Mouse (Mus musculus) forebrain, embryonic 11.5 days (tissue): ENCODE measurements at regions not wholly inside any gene's neighbourhood (a gene's known extent, or its start where the extent isn't known, plus 50 kb on each side); places are given as distances from the start of the nearest gene placed in this dataset.

Experiments used
- ATAC-seq: fragments of 200-750 bp; cut with Nextera tagmentation; replicated peaks from 2 replicates; pipeline ENCODE4 v1.8.0; 2017; ENCODE audit warnings: moderate TSS enrichment; ENCODE audit not compliant: low FRiP score
- DNase-seq: peaks from one replicate; pipeline ENCODE4 v3.0.0-alpha.2; 2017; ENCODE audit warnings: low spot score
- H3K27ac ChIP-seq: fragments of 300-500 bp; sonication (generic); 2 replicates; pipeline ENCODE4 v1.5.1; 2014; ENCODE audit warnings: low read depth, low read length
- H3K27me3 ChIP-seq: fragments of 300-500 bp; sonication (generic); 2 replicates; pipeline ENCODE4 v1.6.1; 2014; ENCODE audit warnings: mild to moderate bottlenecking, low read length, mixed read lengths; ENCODE audit not compliant: control insufficient read depth, insufficient read depth
- H3K36me3 ChIP-seq: fragments of 300-500 bp; sonication (generic); 2 replicates; pipeline ENCODE4 v1.6.1; 2014; ENCODE audit warnings: mild to moderate bottlenecking, low read length, moderate library complexity, mixed read lengths; ENCODE audit not compliant: control insufficient read depth, insufficient read depth
- H3K4me1 ChIP-seq: fragments of 300-500 bp; sonication (generic); replicated peaks from 2 replicates; pipeline ENCODE4 v1.6.1; 2014; ENCODE audit warnings: low read length, mixed read lengths; ENCODE audit not compliant: control insufficient read depth, insufficient read depth
- H3K4me2 ChIP-seq: fragments of 300-500 bp; sonication (generic); 2 replicates; pipeline ENCODE4 v1.6.1; 2014; ENCODE audit warnings: low read depth, mild to moderate bottlenecking, low read length, moderate library complexity, mixed read lengths; ENCODE audit not compliant: severe bottlenecking
- H3K4me3 ChIP-seq: fragments of 300-500 bp; sonication (generic); 2 replicates; pipeline ENCODE4 v1.5.1; 2014; ENCODE audit warnings: low read depth, low read length
- H3K9ac ChIP-seq: fragments of 300-500 bp; sonication (generic); 2 replicates; pipeline ENCODE4 v1.6.1; 2014; ENCODE audit warnings: low read length
- H3K9me3 ChIP-seq: fragments of 300-500 bp; sonication (generic); 2 replicates; pipeline ENCODE4 v1.6.1; 2016; ENCODE audit warnings: low read length, mixed read lengths; ENCODE audit not compliant: control insufficient read depth
- WGBS: fragments of 180-500 bp; shearing (Covaris S2); extraction: QIAGEN DNeasy Blood & Tissue Kit; methylation state at CpG from one replicate; pipeline ENCODE4 v1.1.7; 2014; 5-methylcytosine and 5-hydroxymethylcytosine counted together

GRCm38 (mm10) chr9:25655767-25656513 is 174.6 kb downstream of the Eepd1 start:
- H3K9me3 ChIP-seq: no peaks in the 10 kb centered on the region
- H3K4me3 ChIP-seq: no peak overlapping the region
- H3K9ac ChIP-seq: no peak overlapping the region
- no peaks in the 10 kb centered on the region for H3K4me1 ChIP-seq
- no peak overlapping the region for H3K4me2 ChIP-seq
- peak; percentile 53 for DNase-seq
- WGBS: 8% methylated on average over 3 of the region's 3 CpGs
- no peaks in the 10 kb centered on the region for H3K36me3 ChIP-seq
- H3K27ac ChIP-seq: no peak overlapping the region
- peak; percentile 76 for ATAC-seq
- H3K27me3 ChIP-seq: no peaks in the 10 kb centered on the region

DNA sequence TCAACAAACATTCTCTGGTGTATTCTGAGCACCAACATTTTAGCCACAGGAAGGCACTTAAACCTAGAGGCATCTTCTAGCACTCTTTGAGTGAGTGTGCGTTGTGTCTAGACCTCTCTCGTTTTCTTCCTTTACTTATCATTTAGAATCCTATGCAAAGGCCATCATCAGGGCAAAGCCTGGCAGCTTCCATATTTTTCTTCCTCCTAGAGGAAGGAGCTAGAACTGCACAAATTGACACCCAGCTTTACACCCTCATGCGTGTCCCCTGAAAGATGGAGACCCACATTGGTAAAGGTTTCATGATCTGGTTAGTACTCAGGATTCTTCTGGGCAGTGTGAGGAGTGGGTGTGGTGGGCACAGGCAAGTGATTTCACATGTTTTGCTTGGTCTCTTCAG is 175.2 kb downstream of the Eepd1 start:
- Histone ChIP-seq H3K27me3 (no peaks in the 10 kb centered on the region), H3K27ac (no peak overlapping the region), H3K9me3 (no peaks in the 10 kb centered on the region), H3K4me1 (no peaks in the 10 kb centered on the region), H3K4me3 (no peak overlapping the region), H3K4me2 (no peak overlapping the region), H3K9ac (no peak overlapping the region), H3K36me3 (no peaks in the 10 kb centered on the region)
- DNase-seq (no peak), ATAC-seq (peak; percentile 10; the same call in 1 of the 2 replicates)
- WGBS: 91% methylated on average over 3 of the region's 3 CpGs

DNA sequence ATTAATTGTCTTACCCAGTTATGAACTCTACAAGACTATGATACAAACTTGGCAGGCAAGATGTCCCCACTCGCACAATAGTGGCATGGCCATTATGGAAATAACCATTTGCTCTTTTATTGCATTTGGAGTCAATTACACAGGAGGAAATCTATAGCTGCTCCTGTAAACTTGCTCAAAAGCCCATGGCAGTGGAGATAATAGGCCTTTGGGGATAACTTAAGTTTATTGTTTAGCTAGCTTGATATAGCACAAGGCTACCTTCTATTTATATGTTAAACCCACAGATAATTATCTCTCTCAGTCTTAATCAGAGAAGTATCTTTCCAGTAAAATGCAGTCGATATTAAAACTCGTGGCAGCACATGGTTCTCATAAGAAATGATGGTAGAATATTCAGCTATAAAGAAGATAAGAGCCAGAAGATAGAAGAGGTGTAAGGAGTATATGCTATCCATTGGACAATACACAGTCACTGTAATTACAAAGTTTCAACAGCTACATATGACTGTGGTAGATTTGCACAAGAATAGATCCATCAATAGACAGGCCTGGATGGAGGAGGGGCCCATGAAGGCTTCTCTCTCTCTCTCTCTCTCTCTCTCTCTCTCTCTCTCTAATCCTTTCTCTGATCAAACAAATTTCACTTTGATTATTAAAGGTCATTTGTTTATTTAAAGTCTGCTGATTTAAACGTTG is 202.4 kb downstream of the Eepd1 start:
- H3K9ac ChIP-seq: no peak overlapping the region
- no peak overlapping the region for H3K27ac ChIP-seq
- H3K27me3 ChIP-seq: no peaks in the 10 kb centered on the region
- H3K36me3 ChIP-seq: no peaks in the 10 kb centered on the region
- no peaks in the 10 kb centered on the region for H3K4me1 ChIP-seq
- ATAC-seq: no peak
- DNase-seq: no peak
- no peak overlapping the region for H3K4me2 ChIP-seq
- no peak overlapping the region for H3K4me3 ChIP-seq
- no peaks in the 10 kb centered on the region for H3K9me3 ChIP-seq
- 80% methylated on average over 4 of the region's 4 CpGs for WGBS

GRCm38 (mm10) chr9:25693632-25694031 is 212.3 kb downstream of the Eepd1 start:
- ATAC-seq (peak; percentile 76), DNase-seq (peak; percentile 70)
- H3K4me2 ChIP-seq: no peak overlapping the region
- no peaks in the 10 kb centered on the region for H3K27me3 ChIP-seq
- 31% methylated on average over 5 of the region's 5 CpGs for WGBS
- no peak overlapping the region for H3K4me3 ChIP-seq
- H3K9ac ChIP-seq: no peak overlapping the region
- no peak overlapping the region for H3K27ac ChIP-seq
- no peaks in the 10 kb centered on the region for H3K4me1 ChIP-seq
- no peaks in the 10 kb centered on the region for H3K9me3 ChIP-seq
- H3K36me3 ChIP-seq: no peaks in the 10 kb centered on the region

GRCm38 (mm10) chr9:25695018-25695417 is 213.7 kb downstream of the Eepd1 start:
- H3K4me2 ChIP-seq: no peak overlapping the region
- H3K9me3 ChIP-seq: no peaks in the 10 kb centered on the region
- ATAC-seq (peak; percentile 85), DNase-seq (no peak)
- H3K4me1 ChIP-seq: no peaks in the 10 kb centered on the region
- no peak overlapping the region for H3K27ac ChIP-seq
- 9% methylated on average over 3 of the region's 3 CpGs for WGBS
- H3K36me3 ChIP-seq: no peaks in the 10 kb centered on the region
- no peaks in the 10 kb centered on the region for H3K27me3 ChIP-seq
- no peak overlapping the region for H3K9ac ChIP-seq
- no peak overlapping the region for H3K4me3 ChIP-seq

- no peaks in the 10 kb centered on the region for H3K4me1 ChIP-seq
- H3K36me3 ChIP-seq: no peaks in the 10 kb centered on the region
- no peak overlapping the region for H3K9ac ChIP-seq
- no peak for ATAC-seq
- no peak overlapping the region for H3K4me3 ChIP-seq
- no peak overlapping the region for H3K4me2 ChIP-seq
- no peak overlapping the region for H3K27ac ChIP-seq
- H3K27me3 ChIP-seq: no peaks in the 10 kb centered on the region
- no peaks in the 10 kb centered on the region for H3K9me3 ChIP-seq
- DNase-seq: no peak
Measured at GRCm38 (mm10) chr9:25713636-25714035, 232.3 kb downstream of the Eepd1 start.

DNA sequence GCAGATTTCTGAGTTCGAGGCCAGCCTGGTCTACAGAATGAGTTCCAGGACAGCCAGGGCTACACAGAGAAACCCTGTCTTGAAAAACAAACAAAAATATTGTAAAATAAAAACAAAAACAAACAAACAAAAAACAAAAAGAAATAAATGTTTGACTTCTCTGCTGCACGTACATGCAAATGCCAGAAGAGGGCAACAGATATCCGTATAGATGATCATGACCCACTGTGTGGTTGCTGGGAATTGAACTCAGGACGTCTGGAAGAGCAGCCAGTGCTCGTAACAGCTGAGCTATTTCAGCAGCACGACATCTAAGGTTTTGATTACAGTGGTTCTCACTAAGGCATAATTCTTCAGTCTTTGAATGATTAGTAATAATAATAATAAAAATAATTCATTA is 262.8 kb downstream of the Eepd1 start:
- DNase-seq (no peak), ATAC-seq (no peak)
- no peaks in the 10 kb centered on the region for H3K4me1 ChIP-seq
- no peak overlapping the region for H3K27ac ChIP-seq
- H3K4me3 ChIP-seq: no peak overlapping the region
- no peaks in the 10 kb centered on the region for H3K9me3 ChIP-seq
- H3K9ac ChIP-seq: no peak overlapping the region
- H3K27me3 ChIP-seq: no peaks in the 10 kb centered on the region
- no peak overlapping the region for H3K4me2 ChIP-seq
- H3K36me3 ChIP-seq: no peaks in the 10 kb centered on the region
- 72% methylated on average over 6 of the region's 6 CpGs for WGBS

- no peak overlapping the region for H3K4me3 ChIP-seq
- H3K36me3 ChIP-seq: no peaks in the 10 kb centered on the region
- no peaks in the 10 kb centered on the region for H3K4me1 ChIP-seq
- no peaks in the 10 kb centered on the region for H3K9me3 ChIP-seq
- no peaks in the 10 kb centered on the region for H3K27me3 ChIP-seq
- DNase-seq (no peak), ATAC-seq (no peak)
- H3K27ac ChIP-seq: no peak overlapping the region
- H3K4me2 ChIP-seq: no peak overlapping the region
- H3K9ac ChIP-seq: no peak overlapping the region
Measured at GRCm38 (mm10) chr9:25751138-25751537, 269.8 kb downstream of the Eepd1 start.

GRCm38 (mm10) chr9:25773899-25774298 is 292.6 kb downstream of the Eepd1 start:
- DNase-seq: no peak

More at GRCm38 (mm10) chr9:25773899-25774298, 292.6 kb downstream of the Eepd1 start:
- H3K36me3 ChIP-seq: no peaks in the 10 kb centered on the region
- H3K9ac ChIP-seq: no peak overlapping the region
- no peak overlapping the region for H3K4me3 ChIP-seq
- no peaks in the 10 kb centered on the region for H3K9me3 ChIP-seq
- WGBS: 76% methylated on average over 3 of the region's 3 CpGs
- H3K27ac ChIP-seq: no peak overlapping the region
- H3K4me2 ChIP-seq: no peak overlapping the region
- no peaks in the 10 kb centered on the region for H3K4me1 ChIP-seq
- H3K27me3 ChIP-seq: no peaks in the 10 kb centered on the region
- no peak for ATAC-seq
